Mouse (Mus musculus) hindbrain, embryonic 16.5 days (tissue): ENCODE results near the gene H2al1d. TPM values are rescaled to one million over a fixed set of nuclear protein-coding genes. Genes with fewer than 3 reads are reported as not detected.

ENCODE experiments used
- ATAC-seq: fragments of 200-750 bp; cut with Nextera tagmentation; 2 replicates; pipeline ENCODE4 v1.8.0; 2017; ENCODE audit warnings: moderate TSS enrichment, moderate library complexity
- H3K27ac ChIP-seq: fragments of 300-500 bp; sonication (generic); 2 replicates; pipeline ENCODE4 v1.5.1; 2014; ENCODE audit warnings: low read depth, mild to moderate bottlenecking, control low read depth, low read length, moderate library complexity
- H3K27me3 ChIP-seq: fragments of 300-500 bp; sonication (generic); replicated peaks from 2 replicates; pipeline ENCODE4 v1.6.1; 2014; ENCODE audit warnings: low read length; ENCODE audit not compliant: control insufficient read depth, insufficient read depth
- H3K36me3 ChIP-seq: fragments of 300-500 bp; sonication (generic); 2 replicates; pipeline ENCODE4 v1.6.1; 2014; ENCODE audit warnings: mild to moderate bottlenecking, low read length, moderate library complexity, mixed read lengths; ENCODE audit not compliant: control insufficient read depth, insufficient read depth
- H3K4me1 ChIP-seq: fragments of 300-500 bp; sonication (generic); 2 replicates; pipeline ENCODE4 v1.6.1; 2014; ENCODE audit warnings: low read depth, low read length; ENCODE audit not compliant: control insufficient read depth, insufficient read depth
- H3K4me2 ChIP-seq: fragments of 300-500 bp; sonication (generic); 2 replicates; pipeline ENCODE4 v1.6.1; 2014; ENCODE audit warnings: mild to moderate bottlenecking, low read length, control low read depth, moderate library complexity
- H3K4me3 ChIP-seq: fragments of 300-500 bp; sonication (generic); 2 replicates; pipeline ENCODE4 v1.5.1; 2014; ENCODE audit warnings: mild to moderate bottlenecking, low read length, control low read depth, moderate library complexity
- H3K9ac ChIP-seq: fragments of 300-500 bp; sonication (generic); 2 replicates; pipeline ENCODE4 v1.6.1; 2014; ENCODE audit warnings: low read depth, mild to moderate bottlenecking, control low read depth, low read length, moderate library complexity
- H3K9me3 ChIP-seq: fragments of 300-500 bp; sonication (generic); 2 replicates; pipeline ENCODE4 v1.6.1; 2014; ENCODE audit warnings: mild to moderate bottlenecking, low read length, moderate library complexity; ENCODE audit not compliant: control insufficient read depth
- WGBS: fragments of 180-500 bp; shearing (Covaris S2); extraction: QIAGEN DNeasy Blood & Tissue Kit; methylation state at CpG from one replicate; pipeline ENCODE4 v1.1.7; 2014; 5-methylcytosine and 5-hydroxymethylcytosine counted together
- polyA plus RNA-seq: library from polyadenylated mRNA; unstranded; fragments of >200 nt; fragmentation: Nextera tagmentation; extraction: Ambion mirVana; gene quantifications from 2 replicates; pipeline ENCODE4 v1.2.1, GENCODE M21; 2015

Gene H2al1d
- polyA plus RNA-seq, 1 experiment from 2014 or later = not detected

DNA sequence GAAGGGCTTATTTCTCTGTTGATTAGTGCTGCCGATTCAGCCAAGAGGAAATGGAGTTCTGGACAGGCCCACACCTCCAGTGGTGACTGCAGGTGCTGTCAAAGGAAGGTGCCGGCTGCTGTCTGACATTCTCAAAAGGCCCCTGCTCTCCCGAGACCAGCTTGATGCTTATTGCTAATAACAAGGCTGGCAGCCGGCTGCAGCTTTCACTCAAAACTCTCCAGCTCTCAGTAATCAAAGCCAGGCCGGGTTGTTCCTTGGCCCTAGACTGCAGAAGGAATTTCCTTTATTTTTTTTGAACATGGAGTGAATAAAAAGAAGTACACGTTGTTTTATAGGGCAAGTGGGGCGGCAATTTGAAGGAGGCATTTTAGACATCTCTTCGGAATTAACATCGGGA, 37.1 kb downstream of the H2al1d start:
- Histone ChIP-seq H3K4me3 (no peak overlapping the region), H3K4me2 (no peak overlapping the region), H3K4me1 (peaks cover 3% of the 10 kb centered on the region), H3K36me3 (no peaks in the 10 kb centered on the region), H3K27me3 (no peaks in the 10 kb centered on the region), H3K9ac (no peak overlapping the region), H3K27ac (no peak overlapping the region), H3K9me3 (no peaks in the 10 kb centered on the region)
- 58% methylated on average over 9 of the region's 9 CpGs for WGBS
- ATAC-seq = no peak

- H3K4me2 ChIP-seq = no peak overlapping the region
- no peak overlapping the region for H3K9ac ChIP-seq
- H3K4me1 ChIP-seq = peaks cover 3% of the 10 kb centered on the region
- no peak for ATAC-seq
- H3K36me3 ChIP-seq = no peaks in the 10 kb centered on the region
- no peaks in the 10 kb centered on the region; the same call in 1 of the 2 replicates for H3K27me3 ChIP-seq
- no peaks in the 10 kb centered on the region for H3K9me3 ChIP-seq
- no peak overlapping the region for H3K4me3 ChIP-seq
- H3K27ac ChIP-seq = no peak overlapping the region
- 80% methylated on average over 3 of the region's 3 CpGs for WGBS
Observed at GRCm38 (mm10) chrX:11346756-11347155, 38.1 kb downstream of the H2al1d start.

Other genes with a start within 250 kb of the H2al1d start
- gene H2al1a, start 9.6 kb upstream of the H2al1d start, polyA plus RNA-seq = not detected in 2 replicates
- gene H2al1b, start 6.4 kb upstream of the H2al1d start, polyA plus RNA-seq = not detected in 2 replicates
- gene H2al1c, start 3.2 kb upstream of the H2al1d start, polyA plus RNA-seq = not detected in 2 replicates
- not detected in 2 replicates for gene H2al1e, start 3.1 kb downstream of the H2al1d start, polyA plus RNA-seq
- not detected in 2 replicates for gene H2al1f, start 6.3 kb downstream of the H2al1d start, polyA plus RNA-seq
- gene H2al1g, start 9.4 kb downstream of the H2al1d start, polyA plus RNA-seq = not detected in 2 replicates
- gene H2al1h, start 12.7 kb downstream of the H2al1d start, polyA plus RNA-seq = not detected in 2 replicates
- gene H2al1i, start 15.8 kb downstream of the H2al1d start, polyA plus RNA-seq = not detected in 2 replicates
- not detected in 2 replicates for gene H2al1j, start 19.0 kb downstream of the H2al1d start, polyA plus RNA-seq